Mouse (Mus musculus) hindbrain, embryonic 15.5 days (tissue): ENCODE results near the gene Ppia. TPM values are rescaled to one million over a fixed set of nuclear protein-coding genes. Genes with fewer than 3 reads are reported as not detected.
A peak's percentile ranks its signal among the peaks of the same experiment; 100 is the strongest.
"Not testable (repeated sequence)": the region's sequence is repeated elsewhere in the genome, so short reads cannot be mapped to it uniquely, and the experiment has no call there.

Experiments
- ATAC-seq: fragments of 200-750 bp; cut with Nextera tagmentation; 2 replicates; pipeline ENCODE4 v1.8.0; 2017; ENCODE audit warnings: low read depth, moderate number of reproducible peaks, moderate TSS enrichment; ENCODE audit not compliant: low FRiP score
- H3K27ac ChIP-seq: fragments of 300-500 bp; sonication (generic); replicated peaks from 2 replicates; pipeline ENCODE4 v1.5.1; 2015; ENCODE audit warnings: mild to moderate bottlenecking, inconsistent platforms
- H3K27me3 ChIP-seq: fragments of 300-500 bp; sonication (generic); 2 replicates; pipeline ENCODE4 v1.6.1; 2015; ENCODE audit warnings: control low read depth, inconsistent platforms
- H3K36me3 ChIP-seq: fragments of 300-500 bp; sonication (generic); 2 replicates; pipeline ENCODE4 v1.6.1; 2015; ENCODE audit warnings: control low read depth, inconsistent platforms
- H3K4me1 ChIP-seq: fragments of 300-500 bp; sonication (generic); replicated peaks from 2 replicates; pipeline ENCODE4 v1.6.1; 2015; ENCODE audit warnings: control low read depth, inconsistent platforms
- H3K4me2 ChIP-seq: fragments of 300-500 bp; sonication (generic); 2 replicates; pipeline ENCODE4 v1.6.1; 2015; ENCODE audit warnings: moderate library complexity, mild to moderate bottlenecking, inconsistent platforms
- H3K4me3 ChIP-seq: fragments of 300-500 bp; sonication (generic); 2 replicates; pipeline ENCODE4 v1.5.1; 2015; ENCODE audit warnings: mild to moderate bottlenecking, inconsistent platforms
- H3K9ac ChIP-seq: fragments of 300-500 bp; sonication (generic); 2 replicates; pipeline ENCODE4 v1.6.1; 2015; ENCODE audit warnings: inconsistent platforms
- H3K9me3 ChIP-seq: fragments of 300-500 bp; sonication (generic); 2 replicates; pipeline ENCODE4 v1.6.1; 2016; ENCODE audit warnings: control low read depth, inconsistent platforms
- WGBS: fragments of 180-500 bp; shearing (Covaris S2); methylation state at CpG from one replicate; pipeline ENCODE4 v1.1.7; 2015; 5-methylcytosine and 5-hydroxymethylcytosine counted together
- polyA plus RNA-seq: library from polyadenylated mRNA; unstranded; fragments of >200 nt; fragmentation: Nextera tagmentation; extraction: Ambion mirVana; gene quantifications from 2 replicates; pipeline ENCODE4 v1.2.1, GENCODE M21; 2015

Gene Ppia
- polyA plus RNA-seq, 1 experiment from 2014 or later = 4,085 TPM

- H3K4me2 ChIP-seq, H3K27ac ChIP-seq, H3K9ac ChIP-seq, H3K9me3 ChIP-seq, ATAC-seq, H3K4me3 ChIP-seq, H3K27me3 ChIP-seq: not testable (repeated sequence)
- peaks cover 28% of the 10 kb centered on the region for H3K36me3 ChIP-seq
- WGBS = 62% methylated on average over 4 of the region's 4 CpGs
- peaks cover 32% of the 10 kb centered on the region for H3K4me1 ChIP-seq
Measured at GRCm38 (mm10) chr11:6419156-6419555, 3.9 kb downstream of the Ppia start.

DNA sequence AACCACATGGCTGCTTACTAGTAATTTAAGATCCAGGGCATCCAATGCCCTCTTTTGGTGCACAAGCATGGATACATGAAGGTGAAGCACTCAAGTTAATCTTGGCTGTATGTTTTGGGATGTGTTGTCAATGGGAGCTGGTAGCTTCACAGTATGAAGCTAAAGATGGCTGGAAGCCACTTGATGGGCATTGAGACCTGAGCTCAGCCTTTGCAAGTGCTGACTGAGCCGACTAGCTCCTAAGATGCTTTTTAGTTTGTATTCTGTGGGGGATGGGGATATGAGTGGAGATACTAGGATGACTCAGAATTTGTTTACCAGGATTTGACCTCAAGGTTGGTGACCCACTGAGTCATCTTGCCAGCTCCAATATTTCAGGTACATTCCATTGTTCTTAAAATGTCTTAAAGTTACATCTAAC, 5.0 kb downstream of the Ppia start:
- Histone ChIP-seq H3K36me3 (peaks cover 34% of the 10 kb centered on the region), H3K4me1 (peaks cover 23% of the 10 kb centered on the region), H3K27me3 (no peaks in the 10 kb centered on the region), H3K9ac (no peak overlapping the region), H3K27ac (no peak overlapping the region), H3K4me2 (no peak overlapping the region), H3K9me3 (no peaks in the 10 kb centered on the region), H3K4me3 (no peak overlapping the region)
- WGBS = 23% methylated on average over 1 of the region's 1 CpGs
- ATAC-seq = no peak

DNA sequence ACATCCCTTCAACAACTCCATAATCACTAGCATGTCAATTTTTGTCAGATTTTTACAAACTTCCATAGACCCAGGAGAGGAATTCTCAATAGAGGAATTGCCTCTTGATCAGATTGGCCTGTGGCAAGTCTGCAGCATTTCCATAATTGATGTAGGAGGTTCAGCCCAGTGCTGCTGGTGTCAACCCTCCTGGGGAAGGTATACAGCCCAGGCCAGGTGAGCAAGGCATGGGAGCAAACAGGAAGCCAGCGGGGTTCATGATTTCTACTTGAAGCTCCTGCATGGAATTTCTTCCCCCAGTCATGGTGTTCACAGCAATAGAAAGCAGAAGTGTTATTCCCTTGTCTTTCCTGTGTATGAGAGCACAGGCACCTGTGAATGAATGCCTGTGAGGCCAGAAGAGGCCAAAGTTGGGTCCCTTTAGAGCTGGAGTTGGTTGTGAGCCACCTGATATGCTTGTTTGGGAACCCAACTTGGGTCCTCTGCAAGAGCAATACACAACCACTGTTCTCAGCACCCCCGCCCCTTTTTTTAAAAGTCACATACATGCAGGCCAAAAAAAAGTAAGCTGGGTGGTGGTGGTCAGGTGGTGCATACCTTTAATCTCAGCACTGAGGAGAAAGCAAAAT, 5.6 kb downstream of the Ppia start:
- 83% methylated on average over 2 of the region's 2 CpGs for WGBS
- peaks cover 36% of the 10 kb centered on the region for H3K36me3 ChIP-seq
- H3K4me1 ChIP-seq = peaks cover 22% of the 10 kb centered on the region
- H3K9ac ChIP-seq = no peak overlapping the region
- no peaks in the 10 kb centered on the region for H3K9me3 ChIP-seq
- no peaks in the 10 kb centered on the region for H3K27me3 ChIP-seq
- 0 out of 2 replicates have a peak overlapping the region, but pooled peaks have one; percentile 7 for H3K27ac ChIP-seq
- H3K4me3 ChIP-seq = no peak overlapping the region
- no peak for ATAC-seq
- H3K4me2 ChIP-seq = no peak overlapping the region

DNA sequence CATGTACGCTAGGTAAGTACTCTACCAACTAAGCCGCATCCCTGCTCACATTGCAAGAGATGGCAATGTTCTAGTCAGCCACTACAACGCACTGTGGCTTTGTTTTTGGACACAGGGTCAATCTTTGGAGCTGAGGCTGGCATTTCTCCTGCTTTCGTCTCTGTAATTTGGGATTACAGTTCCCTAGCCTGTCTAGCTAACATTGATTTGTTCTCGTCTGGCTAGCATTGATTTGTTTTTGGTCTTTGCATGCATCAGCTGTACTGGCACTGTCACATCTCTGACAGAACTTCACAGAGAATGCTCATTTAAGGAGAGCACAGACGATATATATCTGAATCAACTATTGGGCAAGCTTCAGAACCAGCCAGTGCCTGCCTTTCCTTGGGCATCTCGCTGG, 14.9 kb downstream of the Ppia start:
- H3K9ac ChIP-seq = no peak overlapping the region
- peaks cover 55% of the 10 kb centered on the region for H3K36me3 ChIP-seq
- no peak overlapping the region for H3K4me3 ChIP-seq
- no peaks in the 10 kb centered on the region for H3K4me1 ChIP-seq
- no peak for ATAC-seq
- H3K27me3 ChIP-seq = no peaks in the 10 kb centered on the region
- H3K9me3 ChIP-seq = no peaks in the 10 kb centered on the region
- H3K4me2 ChIP-seq = no peak overlapping the region
- no peak overlapping the region for H3K27ac ChIP-seq
- WGBS = 93% methylated on average over 7 of the region's 7 CpGs

- Histone ChIP-seq H3K4me3 (no peak overlapping the region), H3K27ac (no peak overlapping the region), H3K27me3 (no peaks in the 10 kb centered on the region), H3K4me2 (no peak overlapping the region), H3K9me3 (no peaks in the 10 kb centered on the region), H3K9ac (no peak overlapping the region), H3K4me1 (no peaks in the 10 kb centered on the region), H3K36me3 (peaks cover 28% of the 10 kb centered on the region)
- WGBS = 61% methylated on average over 8 of the region's 8 CpGs
- no peak for ATAC-seq
Measured at GRCm38 (mm10) chr11:6436442-6436841, 21.2 kb downstream of the Ppia start.

DNA sequence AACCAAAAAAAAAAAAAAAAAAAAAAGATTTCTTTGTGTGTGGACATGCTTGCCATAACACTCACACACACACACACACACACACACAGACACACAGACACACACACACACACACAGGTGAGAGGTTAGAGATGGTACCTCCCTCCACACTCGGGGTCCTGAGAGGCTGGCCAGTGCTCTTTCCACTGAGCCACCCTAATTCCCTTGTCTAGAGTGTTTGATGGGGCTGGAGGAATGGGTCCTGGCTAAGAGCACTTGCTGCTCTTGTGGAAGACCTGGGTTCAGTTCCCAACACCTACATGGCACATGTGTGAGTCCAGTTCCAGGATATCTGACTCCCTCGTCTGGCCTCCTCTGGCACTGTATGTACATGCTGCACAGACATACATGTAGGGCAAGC, 22.4 kb downstream of the Ppia start:
- Histone ChIP-seq H3K27ac (no peak overlapping the region), H3K4me1 (no peaks in the 10 kb centered on the region), H3K9me3 (no peaks in the 10 kb centered on the region), H3K36me3 (peaks cover 21% of the 10 kb centered on the region), H3K4me3 (no peak overlapping the region), H3K9ac (no peak overlapping the region), H3K27me3 (no peaks in the 10 kb centered on the region), H3K4me2 (no peak overlapping the region)
- no peak for ATAC-seq
- 93% methylated on average over 2 of the region's 2 CpGs for WGBS

- Histone ChIP-seq H3K4me1 (peaks cover 12% of the 10 kb centered on the region), H3K36me3 (peaks cover 12% of the 10 kb centered on the region), H3K4me3 (no peak overlapping the region), H3K27me3 (no peaks in the 10 kb centered on the region), H3K9ac (no peak overlapping the region), H3K27ac (no peak overlapping the region), H3K9me3 (no peaks in the 10 kb centered on the region), H3K4me2 (no peak overlapping the region)
- no peak for ATAC-seq
- WGBS = over 99% methylated on average over 4 of the region's 4 CpGs
Measured at GRCm38 (mm10) chr11:6440171-6440570, 24.9 kb downstream of the Ppia start.

GRCm38 (mm10) chr11:6442566-6442965, 27.3 kb downstream of the Ppia start:
- no peak overlapping the region for H3K4me3 ChIP-seq
- no peak overlapping the region for H3K4me2 ChIP-seq
- WGBS = 99% methylated on average over 4 of the region's 4 CpGs

GRCm38 (mm10) chr11:6443102-6443501, 27.9 kb downstream of the Ppia start:
- Histone ChIP-seq H3K4me2 (peak overlapping the region; percentile 64), H3K36me3 (no peaks in the 10 kb centered on the region), H3K27ac (no peak overlapping the region), H3K27me3 (no peaks in the 10 kb centered on the region), H3K4me1 (peaks cover 12% of the 10 kb centered on the region), H3K9ac (peak overlapping the region; percentile 67), H3K9me3 (no peaks in the 10 kb centered on the region), H3K4me3 (peak overlapping the region; percentile 68)
- no peak for ATAC-seq
- WGBS = 55% methylated on average over 4 of the region's 4 CpGs

More at GRCm38 (mm10) chr11:6442566-6442965, 27.3 kb downstream of the Ppia start:
- Histone ChIP-seq H3K27ac (no peak overlapping the region), H3K27me3 (no peaks in the 10 kb centered on the region), H3K4me1 (peaks cover 12% of the 10 kb centered on the region), H3K9me3 (no peaks in the 10 kb centered on the region), H3K36me3 (no peaks in the 10 kb centered on the region), H3K9ac (no peak overlapping the region)
- no peak for ATAC-seq

DNA sequence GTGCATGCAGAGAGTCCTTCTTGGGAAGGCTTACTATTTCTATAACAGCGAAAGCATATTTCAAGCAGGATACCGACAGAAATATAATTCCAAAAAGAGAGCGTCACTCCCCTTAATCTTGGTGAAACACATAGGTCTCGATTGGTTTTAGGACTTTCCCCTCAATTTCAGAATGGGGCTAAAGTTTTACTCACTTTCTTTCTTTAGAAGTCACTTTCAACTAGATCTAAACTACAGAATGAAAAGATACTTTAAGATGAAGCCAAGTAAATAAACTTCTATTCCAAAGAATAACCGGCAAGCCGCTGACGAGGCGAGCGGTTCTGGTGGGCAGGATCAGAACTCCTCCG, 28.5 kb downstream of the Ppia start:
- Histone ChIP-seq H3K4me2 (peak overlapping the region; percentile 64), H3K9ac (peak overlapping the region; percentile 67), H3K27ac (peak overlapping the region; percentile 93), H3K27me3 (no peaks in the 10 kb centered on the region), H3K4me3 (peak overlapping the region; percentile 68), H3K9me3 (no peaks in the 10 kb centered on the region), H3K4me1 (peaks cover 12% of the 10 kb centered on the region), H3K36me3 (no peaks in the 10 kb centered on the region)
- under 1% methylated on average over 10 of the region's 10 CpGs for WGBS
- no peak for ATAC-seq

DNA sequence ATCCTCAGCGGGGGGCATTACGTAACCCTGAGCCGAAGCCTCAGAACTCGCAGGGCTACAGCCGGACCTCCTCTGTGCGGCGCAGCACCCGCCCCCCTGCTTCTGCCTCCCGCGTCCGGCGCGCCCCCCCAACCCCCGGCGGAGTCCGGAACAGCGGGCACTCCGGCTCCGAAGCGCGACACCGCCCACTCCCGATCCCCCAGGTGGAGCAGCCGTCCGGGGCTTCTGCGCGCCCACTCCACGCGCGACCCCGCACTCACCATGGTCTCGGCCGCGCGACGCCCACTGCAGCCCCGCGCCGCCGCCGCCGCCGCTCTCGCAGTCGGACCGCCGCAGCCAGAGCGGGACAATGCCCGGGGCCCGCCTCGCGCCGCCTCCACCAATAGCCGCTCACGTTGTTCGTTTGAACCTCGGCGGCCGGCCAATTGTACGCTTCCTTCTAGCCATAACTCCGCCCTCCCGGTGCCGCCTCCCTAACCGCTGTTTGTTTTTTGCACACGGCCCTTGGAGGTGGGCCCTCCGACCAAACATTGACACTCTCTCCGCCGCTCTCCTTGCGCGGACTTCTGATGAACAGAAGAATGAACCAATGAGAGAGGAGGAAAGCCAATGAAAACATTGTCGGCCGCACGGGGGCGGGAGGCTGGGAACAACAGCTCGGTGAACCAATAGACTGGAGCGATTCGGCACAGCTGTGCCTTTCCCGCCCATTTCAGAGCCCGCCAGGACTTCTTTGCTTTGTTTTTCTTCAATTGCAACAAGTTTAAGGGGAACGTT, 29.0 kb downstream of the Ppia start, which contains the start of gene H2afv:
Gene H2afv (minus strand): TSS at position 367 of the 777 bp plus-strand sequence.
- Histone ChIP-seq H3K4me3 (peak within 1 kb of the TSS; percentile 68), H3K4me2 (peak within 1 kb of the TSS; percentile 67), H3K27ac (peak within 1 kb of the TSS; percentile 93), H3K27me3 (no peaks in the 10 kb centered on the region), H3K9ac (peak within 1 kb of the TSS; percentile 67), H3K36me3 (no peaks in the 10 kb centered on the region), H3K4me1 (peaks cover 12% of the 10 kb centered on the region), H3K9me3 (no peaks in the 10 kb centered on the region)
- ATAC-seq = peak; percentile 100
- WGBS = under 1% methylated on average over 78 of the region's 80 CpGs

GRCm38 (mm10) chr11:6445441-6445840, 30.2 kb downstream of the Ppia start:
- Histone ChIP-seq H3K4me2 (peak overlapping the region; percentile 67; the same call in 1 of the 2 replicates), H3K9me3 (no peaks in the 10 kb centered on the region), H3K9ac (no peak overlapping the region), H3K4me1 (peaks cover 12% of the 10 kb centered on the region), H3K27ac (no peak overlapping the region), H3K36me3 (no peaks in the 10 kb centered on the region), H3K4me3 (no peak overlapping the region), H3K27me3 (no peaks in the 10 kb centered on the region)
- no peak for ATAC-seq
- WGBS = 85% methylated on average over 4 of the region's 4 CpGs
